Mouse (Mus musculus): ENCODE data around the gene Evi5. TPM values are rescaled to one million over a fixed set of nuclear protein-coding genes. Genes with fewer than 3 reads are reported as not detected.

Evi5 gene
- polyA plus RNA-seq, 1 experiment, result 6.8 TPM

GRCm38 (mm10) chr5:107701658-107702057 is 173.2 kb downstream of the Evi5 start:
- H3ac ChIP-seq (ENCODE audit: control insufficient read depth, insufficient read length, low read depth), result no peak overlapping the region
- H3K27me3 ChIP-seq (ENCODE audit: control insufficient read depth, insufficient read depth, insufficient read length), result no peaks in the 10 kb centered on the region
- H3K4me3 ChIP-seq (ENCODE audit: insufficient read depth, poor library complexity, severe bottlenecking), result no peak overlapping the region
- no peaks in the 10 kb centered on the region for H3K36me3 ChIP-seq (ENCODE audit: control insufficient read depth, insufficient read depth)
- H3K79me2 ChIP-seq (ENCODE audit: control insufficient read depth, insufficient read depth), result no peaks in the 10 kb centered on the region
- no peaks in the 10 kb centered on the region for H3K79me3 ChIP-seq (ENCODE audit: low read depth)
- TF ChIP-seq MYOD1 (IDR thresholded peaks at IDR 0.05; ENCODE audit: control insufficient read depth, insufficient read length, low read depth) (no peak), MAX (IDR thresholded peaks at IDR 0.05) (no peak), USF1 (IDR thresholded peaks at IDR 0.05; ENCODE audit: low read depth) (no peak), CTCF (IDR thresholded peaks at IDR 0.05; ENCODE audit: control insufficient read depth, insufficient read depth, insufficient read length) (no peak), MYOG (IDR thresholded peaks at IDR 0.05; ENCODE audit: control insufficient read depth, extremely low read depth, insufficient read length) (no peak), FOSL1 (IDR thresholded peaks at IDR 0.05; ENCODE audit: insufficient read depth, low read length, poor library complexity, severe bottlenecking) (no peak)

GRCm38 (mm10) chr5:107700873-107701272 is 174.0 kb downstream of the Evi5 start:
- Histone ChIP-seq H3K79me3 (ENCODE audit: low read depth) (no peaks in the 10 kb centered on the region), H3ac (ENCODE audit: control insufficient read depth, insufficient read length, low read depth) (no peak overlapping the region), H3K79me2 (ENCODE audit: control insufficient read depth, insufficient read depth) (no peaks in the 10 kb centered on the region), H3K36me3 (ENCODE audit: control insufficient read depth, insufficient read depth) (no peaks in the 10 kb centered on the region), H3K4me3 (ENCODE audit: insufficient read depth, poor library complexity, severe bottlenecking) (no peak overlapping the region), H3K27me3 (ENCODE audit: control insufficient read depth, insufficient read depth, insufficient read length) (no peaks in the 10 kb centered on the region)
- TF ChIP-seq USF1 (IDR thresholded peaks at IDR 0.05; ENCODE audit: low read depth) (no peak), CTCF (IDR thresholded peaks at IDR 0.05; ENCODE audit: control insufficient read depth, insufficient read depth, insufficient read length) (no peak), MYOG (IDR thresholded peaks at IDR 0.05; ENCODE audit: control insufficient read depth, extremely low read depth, insufficient read length) (no peak), CEBPB (IDR thresholded peaks at IDR 0.05; ENCODE audit: low read depth) (no peak), MAX (IDR thresholded peaks at IDR 0.05) (no peak), MYOD1 (IDR thresholded peaks at IDR 0.05; ENCODE audit: control insufficient read depth, insufficient read length, low read depth) (no peak), FOSL1 (IDR thresholded peaks at IDR 0.05; ENCODE audit: insufficient read depth, low read length, poor library complexity, severe bottlenecking) (no peak)

GRCm38 (mm10) chr5:107698888-107699287 is 176.0 kb downstream of the Evi5 start:
- H3K4me3 ChIP-seq (ENCODE audit: insufficient read depth, poor library complexity, severe bottlenecking), result no peak overlapping the region
- TF ChIP-seq CEBPB (IDR thresholded peaks at IDR 0.05; ENCODE audit: low read depth), result no peak
- TF ChIP-seq MAX (IDR thresholded peaks at IDR 0.05), result no peak
- TF ChIP-seq USF1 (IDR thresholded peaks at IDR 0.05; ENCODE audit: low read depth), result no peak
- TF ChIP-seq MYOD1 (IDR thresholded peaks at IDR 0.05; ENCODE audit: control insufficient read depth, insufficient read length, low read depth), result no peak
- TF ChIP-seq CTCF (IDR thresholded peaks at IDR 0.05; ENCODE audit: control insufficient read depth, insufficient read depth, insufficient read length), result no peak
- TF ChIP-seq MYOG (IDR thresholded peaks at IDR 0.05; ENCODE audit: control insufficient read depth, extremely low read depth, insufficient read length), result no peak
- TF ChIP-seq FOSL1 (IDR thresholded peaks at IDR 0.05; ENCODE audit: insufficient read depth, low read length, poor library complexity, severe bottlenecking), result no peak
- H3K27me3 ChIP-seq (ENCODE audit: control insufficient read depth, insufficient read depth, insufficient read length), result no peaks in the 10 kb centered on the region
- no peaks in the 10 kb centered on the region for H3K36me3 ChIP-seq (ENCODE audit: control insufficient read depth, insufficient read depth)
- H3K79me2 ChIP-seq (ENCODE audit: control insufficient read depth, insufficient read depth), result no peaks in the 10 kb centered on the region
- H3ac ChIP-seq (ENCODE audit: control insufficient read depth, insufficient read length, low read depth), result no peak overlapping the region
- H3K79me3 ChIP-seq (ENCODE audit: low read depth), result no peaks in the 10 kb centered on the region

- no peak for TF ChIP-seq CTCF (IDR thresholded peaks at IDR 0.05; ENCODE audit: control insufficient read depth, insufficient read depth, insufficient read length)
- no peak for TF ChIP-seq USF1 (IDR thresholded peaks at IDR 0.05; ENCODE audit: low read depth)
- no peak for TF ChIP-seq FOSL1 (IDR thresholded peaks at IDR 0.05; ENCODE audit: insufficient read depth, low read length, poor library complexity, severe bottlenecking)
- no peak for TF ChIP-seq CEBPB (IDR thresholded peaks at IDR 0.05; ENCODE audit: low read depth)
- no peak for TF ChIP-seq MYOD1 (IDR thresholded peaks at IDR 0.05; ENCODE audit: control insufficient read depth, insufficient read length, low read depth)
- TF ChIP-seq MAX (IDR thresholded peaks at IDR 0.05), result no peak
- TF ChIP-seq MYOG (IDR thresholded peaks at IDR 0.05; ENCODE audit: control insufficient read depth, extremely low read depth, insufficient read length), result no peak
- H3K4me3 ChIP-seq (ENCODE audit: insufficient read depth, poor library complexity, severe bottlenecking), result no peak overlapping the region
- no peaks in the 10 kb centered on the region for H3K36me3 ChIP-seq (ENCODE audit: control insufficient read depth, insufficient read depth)
- H3K27me3 ChIP-seq (ENCODE audit: control insufficient read depth, insufficient read depth, insufficient read length), result no peaks in the 10 kb centered on the region
- no peak overlapping the region for H3ac ChIP-seq (ENCODE audit: control insufficient read depth, insufficient read length, low read depth)
- H3K79me3 ChIP-seq (ENCODE audit: low read depth), result no peaks in the 10 kb centered on the region
- no peaks in the 10 kb centered on the region for H3K79me2 ChIP-seq (ENCODE audit: control insufficient read depth, insufficient read depth)
These were observed 179.9 kb downstream of the Evi5 start for GRCm38 (mm10) chr5:107695019-107695418.

Other genes with a start within 250 kb of the Evi5 start
- gene Gfi1, start 149.1 kb downstream of the Evi5 start, polyA plus RNA-seq (2012; fragmentation: generic; extraction: Trizol), result 0.09 TPM
- 0.09 TPM for gene Ube2d2b, start 45.0 kb downstream of the Evi5 start, polyA plus RNA-seq (2012; fragmentation: generic; extraction: Trizol)
- gene Rpl5, start 25.4 kb upstream of the Evi5 start, polyA plus RNA-seq (2012; fragmentation: generic; extraction: Trizol), result 161 TPM
- 4.8 TPM for gene Fam69a, start 112.0 kb upstream of the Evi5 start, polyA plus RNA-seq (2012; fragmentation: generic; extraction: Trizol)
- gene Mtf2, start 190.6 kb upstream of the Evi5 start, polyA plus RNA-seq (2012; fragmentation: generic; extraction: Trizol), result 12.0 TPM